23 mouse cellular contexts compared by ENCODE assay signal in the genomic region with DNA sequence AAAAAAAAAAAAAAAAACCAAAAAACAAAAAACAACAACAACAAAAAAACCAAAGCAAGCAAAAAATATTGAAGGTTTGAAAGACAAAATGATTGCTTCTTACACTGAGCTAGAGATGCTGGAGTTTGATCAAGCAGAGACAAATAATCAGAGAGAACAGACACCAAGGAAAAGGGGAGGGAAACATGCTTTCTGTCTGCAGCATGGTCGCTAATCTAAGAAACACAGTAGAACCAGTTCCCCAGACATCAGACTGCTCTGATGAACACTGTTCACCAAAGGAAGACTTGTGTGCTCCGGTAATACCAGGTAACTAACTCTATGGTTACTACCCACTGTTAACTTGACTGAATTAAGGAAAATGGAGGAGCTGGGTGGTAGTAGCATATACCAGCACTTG.
"Had no signal": no experiment of that assay in that cellular context is flagged by ENCODE, and none has a peak within 500 bp of the region (broad histone marks: within the 10 kb centered on the region; RNA-seq: fewer than 3 reads in every experiment).

No protein-coding gene starts in this region.

- H3K36me3 ChIP-seq: lung, embryonic 15.5 days; midbrain, embryonic 12.5 days; midbrain, embryonic 15.5 days; neural tube, embryonic 13.5 days; stomach, embryonic 15.5 days had no signal

- H3K4me1 ChIP-seq: limb, embryonic 12.5 days; limb, embryonic 15.5 days; midbrain, embryonic 12.5 days; midbrain, embryonic 15.5 days; stomach, embryonic 15.5 days had no signal

- H3K27ac ChIP-seq: kidney, postnatal 0 days; layer of hippocampus, adult 2 months; left cerebral cortex, adult 2 months; limb, embryonic 12.5 days; limb, embryonic 15.5 days; lung, embryonic 15.5 days; midbrain, embryonic 12.5 days; midbrain, embryonic 15.5 days; neural tube, embryonic 13.5 days; stomach, embryonic 15.5 days had no signal

- ATAC-seq: intestine, postnatal 0 days; midbrain, embryonic 15.5 days had no signal

- H3K9ac ChIP-seq: limb, embryonic 12.5 days; limb, embryonic 15.5 days; lung, embryonic 15.5 days; midbrain, embryonic 12.5 days; midbrain, embryonic 15.5 days; neural tube, embryonic 13.5 days; stomach, embryonic 15.5 days had no signal

- DNase-seq: kidney, adult 2 months; kidney, postnatal 25 days; layer of hippocampus, adult 9-11 months; layer of hippocampus, postnatal 36 days; left cerebral cortex, postnatal 4 days; lung, adult 18-20 months; lung, postnatal 10 days; lung, postnatal 36 days; retina, postnatal 1 day; right cerebral cortex, postnatal 25 days; spleen, adult 18-20 months; thymus, postnatal 25 days had no signal

- H3K4me2 ChIP-seq: limb, embryonic 12.5 days; limb, embryonic 15.5 days; lung, embryonic 15.5 days; midbrain, embryonic 12.5 days; midbrain, embryonic 15.5 days; neural tube, embryonic 13.5 days; stomach, embryonic 15.5 days had no signal

- H3K4me3 ChIP-seq: layer of hippocampus, adult 2 months; left cerebral cortex, adult 2 months; limb, embryonic 12.5 days; limb, embryonic 15.5 days; lung, embryonic 15.5 days; midbrain, embryonic 12.5 days; midbrain, embryonic 15.5 days; neural tube, embryonic 13.5 days; stomach, embryonic 15.5 days had no signal

- H3K9me3 ChIP-seq: limb, embryonic 12.5 days; limb, embryonic 15.5 days; lung, embryonic 15.5 days; midbrain, embryonic 12.5 days; midbrain, embryonic 15.5 days; neural tube, embryonic 13.5 days; stomach, embryonic 15.5 days had no signal

- H3K27me3 ChIP-seq: limb, embryonic 12.5 days; limb, embryonic 15.5 days; lung, embryonic 15.5 days; midbrain, embryonic 12.5 days; midbrain, embryonic 15.5 days; neural tube, embryonic 13.5 days; stomach, embryonic 15.5 days had no signal
